Mouse (Mus musculus) embryonic facial prominence, embryonic 11.5 days (tissue): ENCODE measurements around the gene Olfr172. TPM values are rescaled to one million over a fixed set of nuclear protein-coding genes. Genes with fewer than 3 reads are reported as not detected.

Source experiments
- microRNA-seq: library from miRNA; unstranded; fragments of <30 nt; microRNA quantifications from one replicate; pipeline ENCODE4, GENCODE M21; 2016; ENCODE audit warnings: borderline number of aligned reads
- polyA plus RNA-seq: library from polyadenylated mRNA; unstranded; fragments of >200 nt; fragmentation: Nextera tagmentation; extraction: Ambion mirVana; gene quantifications from 2 replicates; pipeline ENCODE4 v1.2.1, GENCODE M21; 2014

Olfr172 gene
- polyA plus RNA-seq, 1 experiment from 2014 or later, result not detected

Small RNA genes within 50 kb of the gene (microRNA-seq; reads per million reads assigned to microRNA genes)
- not detected for gene Gm27564

Other genes with a start within 250 kb of the Olfr172 start
- 8.1 and 9.9 TPM in 2 replicates for gene St3gal6, start 238.9 kb downstream of the Olfr172 start, polyA plus RNA-seq
- gene Gm813, start 146.2 kb downstream of the Olfr172 start, polyA plus RNA-seq, result not detected in 2 replicates
- not detected in 2 replicates for gene E330017A01Rik, start 124.4 kb downstream of the Olfr172 start, polyA plus RNA-seq
- gene Cpox, start 92.9 kb downstream of the Olfr172 start, polyA plus RNA-seq, result 21.0 and 22.0 TPM in 2 replicates
- gene Gpr15, start 44.1 kb downstream of the Olfr172 start, polyA plus RNA-seq, result not detected in 2 replicates
- 143 and 145 TPM in 2 replicates for gene Cldnd1, start 35.3 kb downstream of the Olfr172 start, polyA plus RNA-seq
- 0.11 TPM in 1 of 2 replicates, not detected in the other for gene Olfr173, start 37.1 kb upstream of the Olfr172 start, polyA plus RNA-seq
- not detected in 2 replicates for gene Olfr175-ps1, start 63.6 kb upstream of the Olfr172 start, polyA plus RNA-seq
- gene Olfr177, start 111.6 kb upstream of the Olfr172 start, polyA plus RNA-seq, result not detected in 2 replicates
- not detected in 2 replicates for gene Olfr178, start 128.9 kb upstream of the Olfr172 start, polyA plus RNA-seq
- gene Olfr181, start 165.6 kb upstream of the Olfr172 start, polyA plus RNA-seq, result not detected in 2 replicates
- not detected in 2 replicates for gene Olfr180, start 166.2 kb upstream of the Olfr172 start, polyA plus RNA-seq
- gene Olfr183, start 232.2 kb upstream of the Olfr172 start, polyA plus RNA-seq, result not detected in 2 replicates